Mouse (Mus musculus) stomach, embryonic 15.5 days (tissue): ENCODE data around the gene Lman2. TPM values are rescaled to one million over a fixed set of nuclear protein-coding genes. Genes with fewer than 3 reads are reported as not detected.

Experiments
- ATAC-seq: fragments of 200-750 bp; cut with Nextera tagmentation; 2 replicates; pipeline ENCODE4 v1.8.0; 2017; ENCODE audit warnings: low read depth, moderate number of reproducible peaks, moderate TSS enrichment; ENCODE audit not compliant: insufficient read depth, low FRiP score
- H3K27ac ChIP-seq: fragments of 300-500 bp; sonication (generic); 2 replicates; pipeline ENCODE4 v1.5.1; 2015; ENCODE audit warnings: mild to moderate bottlenecking, inconsistent platforms
- H3K27me3 ChIP-seq: fragments of 300-500 bp; sonication (generic); replicated peaks from 2 replicates; pipeline ENCODE4 v1.6.1; 2015; ENCODE audit warnings: inconsistent platforms
- H3K36me3 ChIP-seq: fragments of 300-500 bp; sonication (generic); 2 replicates; pipeline ENCODE4 v1.6.1; 2015; ENCODE audit warnings: inconsistent platforms
- H3K4me1 ChIP-seq: fragments of 300-500 bp; sonication (generic); 2 replicates; pipeline ENCODE4 v1.6.1; 2015; ENCODE audit warnings: inconsistent platforms
- H3K4me2 ChIP-seq: fragments of 300-500 bp; sonication (generic); 2 replicates; pipeline ENCODE4 v1.6.1; 2015; ENCODE audit warnings: mild to moderate bottlenecking, inconsistent platforms
- H3K4me3 ChIP-seq: fragments of 300-500 bp; sonication (generic); replicated peaks from 2 replicates; pipeline ENCODE4 v1.5.1; 2015; ENCODE audit warnings: inconsistent platforms
- H3K9ac ChIP-seq: fragments of 300-500 bp; sonication (generic); 2 replicates; pipeline ENCODE4 v1.6.1; 2015; ENCODE audit warnings: inconsistent platforms
- H3K9me3 ChIP-seq: fragments of 300-500 bp; sonication (generic); 2 replicates; pipeline ENCODE4 v1.6.1; 2016; ENCODE audit warnings: inconsistent platforms
- WGBS: fragments of 180-500 bp; shearing (Covaris S2); methylation state at CpG from one replicate; pipeline ENCODE4 v1.1.7; 2015; 5-methylcytosine and 5-hydroxymethylcytosine counted together
- polyA plus RNA-seq: library from polyadenylated mRNA; unstranded; fragments of >200 nt; fragmentation: Nextera tagmentation; extraction: Ambion mirVana; gene quantifications from 2 replicates; pipeline ENCODE4 v1.2.1, GENCODE M21; 2015

Lman2 gene
- polyA plus RNA-seq, 1 experiment from 2014 or later: 114 TPM

- WGBS: 57% methylated on average over 13 of the region's 13 CpGs
- peak within 1 kb of the TSS; percentile 13 for H3K4me3 ChIP-seq
- 0 out of 2 replicates have a peak within 1 kb of the TSS, but pooled peaks have one; percentile 10 for H3K4me2 ChIP-seq
These were observed 7.0 kb upstream of the Lman2 start, which contains the start of gene Rgs14 for GRCm38 (mm10) chr13:55369531-55370114. TSS of gene Rgs14 (plus strand) at chr13:55369732.

DNA sequence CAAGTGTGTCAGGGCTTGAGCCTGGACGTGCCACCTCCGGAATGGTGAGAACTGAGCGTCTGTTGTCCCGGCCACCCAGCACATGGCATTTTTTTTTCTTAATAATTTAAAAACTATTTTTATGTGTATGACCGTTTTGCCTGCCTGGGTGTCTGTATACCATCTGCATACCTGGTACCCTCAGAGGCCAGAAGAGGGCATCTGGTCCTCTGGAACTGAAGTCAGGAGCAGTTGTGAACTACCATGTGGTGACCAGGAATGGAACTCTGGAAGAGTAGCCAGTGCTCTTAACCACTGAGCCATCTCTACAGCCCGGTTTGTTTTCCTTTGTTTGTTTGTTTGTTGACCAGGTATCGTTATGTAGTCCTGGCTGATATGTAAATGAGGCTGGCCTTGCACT lies 5.8 kb upstream of the Lman2 start:
- Histone ChIP-seq H3K4me2 (no peak overlapping the region), H3K4me1 (0 out of 2 replicates have a peak, but pooled peaks cover 5% of the 10 kb centered on the region), H3K9ac (no peak overlapping the region), H3K27me3 (no peaks in the 10 kb centered on the region; the same call in 1 of the 2 replicates), H3K4me3 (no peak overlapping the region), H3K27ac (no peak overlapping the region), H3K36me3 (no peaks in the 10 kb centered on the region), H3K9me3 (no peaks in the 10 kb centered on the region)
- no peak for ATAC-seq
- WGBS: 64% methylated on average over 7 of the region's 7 CpGs

More at GRCm38 (mm10) chr13:55369531-55370114, 7.0 kb upstream of the Lman2 start, which contains the start of gene Rgs14:
- Histone ChIP-seq H3K9me3 (no peaks in the 10 kb centered on the region), H3K27me3 (no peaks in the 10 kb centered on the region; the same call in 1 of the 2 replicates), H3K27ac (0 out of 2 replicates have a peak within 1 kb of the TSS, but pooled peaks have one; percentile 52), H3K4me1 (0 out of 2 replicates have a peak, but pooled peaks cover 5% of the 10 kb centered on the region), H3K9ac (no peak within 1 kb of the TSS), H3K36me3 (no peaks in the 10 kb centered on the region)
- no peak for ATAC-seq

DNA sequence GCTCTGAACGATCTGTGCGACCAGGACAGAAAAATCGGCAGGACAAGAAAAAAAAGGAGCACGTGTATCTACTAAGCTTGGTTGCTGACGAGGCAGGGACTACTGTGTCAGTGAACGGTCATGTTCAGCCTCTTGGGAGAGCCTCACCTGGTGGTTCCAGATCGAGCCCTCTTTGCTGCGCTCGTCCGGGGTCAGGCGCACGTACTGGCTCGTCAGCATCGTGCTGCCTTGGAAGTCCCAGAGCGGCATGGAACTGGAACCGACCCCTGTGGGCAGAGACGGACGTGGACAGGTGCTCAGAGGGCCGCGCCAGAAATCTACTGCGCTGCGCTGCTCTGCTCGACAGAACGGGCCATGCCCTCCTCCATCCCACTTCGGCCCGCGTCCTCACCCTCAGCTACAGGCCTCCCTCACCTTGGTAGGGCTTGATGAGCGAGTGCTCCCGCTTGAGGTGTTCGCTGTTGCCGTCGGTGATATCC lies 570 bp downstream of the Lman2 start:
- H3K27ac ChIP-seq: peak overlapping the region; percentile 96
- peaks cover 18% of the 10 kb centered on the region for H3K36me3 ChIP-seq
- H3K9ac ChIP-seq: peak overlapping the region; percentile 80
- under 1% methylated on average over 32 of the region's 32 CpGs for WGBS
- peak overlapping the region; percentile 86 for H3K4me3 ChIP-seq
- peaks cover 20% of the 10 kb centered on the region for H3K4me1 ChIP-seq
- H3K9me3 ChIP-seq: no peaks in the 10 kb centered on the region
- peak; percentile 34 for ATAC-seq
- H3K27me3 ChIP-seq: no peaks in the 10 kb centered on the region
- H3K4me2 ChIP-seq: peak overlapping the region; percentile 74

DNA sequence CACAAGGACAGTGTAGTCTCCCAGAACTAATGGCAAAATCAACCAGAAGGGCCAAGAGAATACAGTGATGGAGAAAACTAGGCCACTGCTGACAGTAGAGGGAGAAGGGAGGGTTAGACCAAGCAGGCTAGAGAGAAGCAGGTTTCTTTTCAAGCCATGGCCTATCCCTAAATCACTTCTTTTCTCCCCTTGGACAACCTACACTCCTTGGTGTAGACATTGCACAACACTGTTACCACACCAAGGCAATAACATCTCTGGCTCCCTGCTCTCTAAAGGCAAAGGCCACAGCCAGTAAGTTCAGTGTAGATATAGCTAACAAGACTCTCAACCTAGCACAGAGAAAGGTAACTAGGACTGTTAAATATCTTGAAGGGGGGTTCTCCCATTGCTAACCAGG lies 1.4 kb downstream of the Lman2 start:
- Histone ChIP-seq H3K4me1 (peaks cover 20% of the 10 kb centered on the region), H3K27me3 (no peaks in the 10 kb centered on the region), H3K9me3 (no peaks in the 10 kb centered on the region), H3K36me3 (peaks cover 21% of the 10 kb centered on the region), H3K27ac (no peak overlapping the region), H3K4me3 (peak overlapping the region; percentile 86), H3K4me2 (peak overlapping the region; percentile 74), H3K9ac (no peak overlapping the region)
- no peak for ATAC-seq

GRCm38 (mm10) chr13:55346745-55347144 lies 15.8 kb downstream of the Lman2 start:
- Histone ChIP-seq H3K27ac (no peak overlapping the region), H3K9me3 (no peaks in the 10 kb centered on the region), H3K27me3 (no peaks in the 10 kb centered on the region), H3K4me2 (no peak overlapping the region), H3K36me3 (peaks cover 75% of the 10 kb centered on the region), H3K4me3 (no peak overlapping the region), H3K9ac (no peak overlapping the region), H3K4me1 (0 out of 2 replicates have a peak, but pooled peaks cover 2% of the 10 kb centered on the region)
- 80% methylated on average over 11 of the region's 11 CpGs for WGBS
- ATAC-seq: no peak

- H3K9ac ChIP-seq: no peak overlapping the region
- no peak overlapping the region for H3K4me3 ChIP-seq
- peaks cover 54% of the 10 kb centered on the region for H3K36me3 ChIP-seq
- H3K4me1 ChIP-seq: 0 out of 2 replicates have a peak, but pooled peaks cover 2% of the 10 kb centered on the region
- no peaks in the 10 kb centered on the region for H3K27me3 ChIP-seq
- no peaks in the 10 kb centered on the region for H3K9me3 ChIP-seq
- no peak overlapping the region for H3K4me2 ChIP-seq
- 84% methylated on average over 7 of the region's 7 CpGs for WGBS
- no peak overlapping the region for H3K27ac ChIP-seq
- no peak for ATAC-seq
These were observed 18.3 kb downstream of the Lman2 start for GRCm38 (mm10) chr13:55344286-55344685.

GRCm38 (mm10) chr13:55342469-55342868 lies 20.1 kb downstream of the Lman2 start:
- no peak for ATAC-seq
- 29% methylated on average over 11 of the region's 11 CpGs for WGBS
- Histone ChIP-seq H3K4me2 (no peak overlapping the region), H3K9me3 (no peaks in the 10 kb centered on the region), H3K9ac (no peak overlapping the region), H3K4me1 (0 out of 2 replicates have a peak, but pooled peaks cover 2% of the 10 kb centered on the region), H3K4me3 (no peak overlapping the region), H3K27ac (no peak overlapping the region), H3K27me3 (no peaks in the 10 kb centered on the region), H3K36me3 (peaks cover 39% of the 10 kb centered on the region)

DNA sequence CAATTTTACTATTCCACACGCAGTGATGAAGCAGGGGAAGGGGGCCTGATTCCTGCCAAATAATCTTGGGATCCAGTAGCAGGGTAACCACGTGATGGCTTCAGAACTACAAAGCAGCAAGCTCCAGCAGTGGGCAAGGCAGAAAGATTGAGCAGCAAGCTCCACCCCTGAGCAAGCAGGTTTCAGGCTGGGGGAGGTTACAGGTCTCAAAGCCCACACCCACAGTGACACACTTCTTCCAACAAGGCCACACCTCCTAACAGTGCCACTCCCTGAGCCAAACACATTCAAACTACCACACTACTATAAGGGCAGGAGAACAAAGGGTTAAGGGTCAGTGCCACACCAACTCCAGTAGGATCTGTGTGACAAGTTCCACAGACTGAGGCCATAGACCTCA lies 23.3 kb downstream of the Lman2 start:
- Histone ChIP-seq H3K36me3 (peaks cover 8% of the 10 kb centered on the region; the same call in 1 of the 2 replicates), H3K9me3 (no peaks in the 10 kb centered on the region), H3K27ac (no peak overlapping the region; the same call in 1 of the 2 replicates), H3K9ac (no peak overlapping the region), H3K4me3 (no peak overlapping the region), H3K4me1 (0 out of 2 replicates have a peak, but pooled peaks cover 2% of the 10 kb centered on the region), H3K27me3 (no peaks in the 10 kb centered on the region), H3K4me2 (no peak overlapping the region)
- ATAC-seq: peak; percentile 77
- WGBS: 28% methylated on average over 2 of the region's 2 CpGs

- H3K27me3 ChIP-seq: no peaks in the 10 kb centered on the region
- H3K27ac ChIP-seq: no peak overlapping the region
- no peaks in the 10 kb centered on the region for H3K9me3 ChIP-seq
- H3K36me3 ChIP-seq: no peaks in the 10 kb centered on the region
- no peak overlapping the region for H3K4me3 ChIP-seq
- 0 out of 2 replicates have a peak, but pooled peaks cover 2% of the 10 kb centered on the region for H3K4me1 ChIP-seq
- no peak for ATAC-seq
- H3K4me2 ChIP-seq: no peak overlapping the region
- WGBS: 61% methylated on average over 12 of the region's 12 CpGs
- no peak overlapping the region for H3K9ac ChIP-seq
These were observed 24.2 kb downstream of the Lman2 start for GRCm38 (mm10) chr13:55338131-55339054.

DNA sequence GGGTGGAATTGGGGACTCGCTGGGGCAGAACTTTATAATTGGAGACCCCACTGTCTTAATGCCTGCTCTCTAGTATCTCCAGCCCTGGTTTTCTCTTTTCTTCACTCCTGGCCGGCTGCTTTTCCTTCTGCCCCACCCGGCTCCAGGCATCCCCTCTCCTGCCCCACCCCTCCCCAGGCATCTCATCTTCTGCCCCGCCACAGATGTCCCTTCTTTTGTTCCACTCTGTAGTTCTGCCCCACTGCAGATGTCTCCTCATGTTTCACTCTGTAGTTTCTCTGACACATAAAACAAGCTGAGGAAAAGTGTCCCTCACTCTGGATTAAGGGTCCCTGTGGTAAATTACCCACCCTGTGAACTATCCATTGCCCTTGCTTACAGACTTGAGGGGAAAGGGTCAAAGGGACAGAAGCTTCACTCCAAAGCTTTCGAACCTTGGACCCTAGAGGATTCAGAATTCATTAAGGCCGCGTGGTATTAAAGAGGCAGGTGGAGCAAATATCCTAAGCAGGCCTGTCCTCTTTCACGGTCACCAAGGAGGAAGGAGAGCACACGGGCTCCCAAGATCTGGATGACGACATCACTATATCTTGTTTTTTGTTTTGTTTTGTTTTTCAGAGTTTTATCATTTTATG lies 25.1 kb downstream of the Lman2 start:
- no peak overlapping the region for H3K4me3 ChIP-seq
- no peak overlapping the region for H3K27ac ChIP-seq
- 0 out of 2 replicates have a peak, but pooled peaks cover 1% of the 10 kb centered on the region for H3K4me1 ChIP-seq
- no peaks in the 10 kb centered on the region for H3K9me3 ChIP-seq
- WGBS: 72% methylated on average over 10 of the region's 10 CpGs
- H3K27me3 ChIP-seq: no peaks in the 10 kb centered on the region
- no peak overlapping the region for H3K4me2 ChIP-seq
- ATAC-seq: no peak
- no peak overlapping the region for H3K9ac ChIP-seq
- no peaks in the 10 kb centered on the region for H3K36me3 ChIP-seq

- no peak overlapping the region for H3K27ac ChIP-seq
- H3K4me1 ChIP-seq: no peaks in the 10 kb centered on the region
- H3K9me3 ChIP-seq: no peaks in the 10 kb centered on the region
- no peak for ATAC-seq
- no peaks in the 10 kb centered on the region for H3K27me3 ChIP-seq
- H3K4me3 ChIP-seq: no peak overlapping the region
- no peak overlapping the region for H3K9ac ChIP-seq
- H3K36me3 ChIP-seq: no peaks in the 10 kb centered on the region
- 89% methylated on average over 4 of the region's 4 CpGs for WGBS
- H3K4me2 ChIP-seq: no peak overlapping the region
These were observed 26.9 kb downstream of the Lman2 start for GRCm38 (mm10) chr13:55335701-55336100.
